Mouse (Mus musculus) gastrocnemius, postnatal 25 days (tissue): ENCODE measurements around the gene Fam76b. TPM values are rescaled to one million over a fixed set of nuclear protein-coding genes. Genes with fewer than 3 reads are reported as not detected.
A peak's percentile ranks its signal among the peaks of the same experiment; 100 is the strongest.
"Not testable (repeated sequence)": the region's sequence is repeated elsewhere in the genome, so short reads cannot be mapped to it uniquely, and the experiment has no call there.

Source experiments
- DNase-seq: peaks from one replicate; pipeline ENCODE4 v3.0.0; 2022
- long read RNA-seq, 2 experiments: library from polyadenylated mRNA; stranded (forward); transcript quantifications; one replicate each; pipeline ENCODE4 v2.0.0; 2021
- total RNA-seq, 2 experiments: library from RNA; stranded (reverse); gene quantifications; 1 replicate in 1 of 2; 2 replicates in 1 of 2; pipeline ENCODE4 v1.2.3; 2021

Fam76b gene
- 1 to 10 TPM; 6.2 to 6.5 TPM for total RNA-seq
- long read RNA-seq, experiment 1: 0 reads
- long read RNA-seq, experiment 2, partial matches to known transcripts: 0 of 3 reads
- long read RNA-seq, experiment 2, other reads (novel, unspliced or antisense): 0 of 3 reads

GRCm38 (mm10) chr9:13827406-13828086, at the start of gene Fam76b:
TSS of gene Fam76b (plus strand) at chr9:13827716.
- DNase-seq: peak; percentile 100

- DNase-seq: no peak
Measured at GRCm38 (mm10) chr9:13781985-13782384, 45.5 kb upstream of the Fam76b start.

DNA sequence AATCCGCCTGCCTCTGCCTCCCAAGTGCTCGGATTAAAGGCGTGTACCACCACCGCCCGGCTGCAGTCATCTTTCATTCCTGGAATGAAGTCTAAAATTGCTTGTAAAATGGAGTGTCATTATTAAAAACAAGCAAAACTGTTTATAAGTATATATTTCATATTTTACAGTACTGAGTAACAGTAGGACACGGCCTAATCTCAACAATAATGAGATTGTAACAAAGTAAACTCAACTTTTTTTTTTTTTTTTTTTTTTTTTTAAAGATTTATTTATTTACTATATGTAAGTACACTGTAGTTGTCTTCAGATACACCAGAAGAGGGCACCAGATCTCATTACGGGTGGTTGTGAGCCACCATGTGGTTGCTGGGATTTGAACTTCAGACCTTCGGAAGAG, 36.7 kb upstream of the Fam76b start:
- not testable (repeated sequence) for DNase-seq

DNA sequence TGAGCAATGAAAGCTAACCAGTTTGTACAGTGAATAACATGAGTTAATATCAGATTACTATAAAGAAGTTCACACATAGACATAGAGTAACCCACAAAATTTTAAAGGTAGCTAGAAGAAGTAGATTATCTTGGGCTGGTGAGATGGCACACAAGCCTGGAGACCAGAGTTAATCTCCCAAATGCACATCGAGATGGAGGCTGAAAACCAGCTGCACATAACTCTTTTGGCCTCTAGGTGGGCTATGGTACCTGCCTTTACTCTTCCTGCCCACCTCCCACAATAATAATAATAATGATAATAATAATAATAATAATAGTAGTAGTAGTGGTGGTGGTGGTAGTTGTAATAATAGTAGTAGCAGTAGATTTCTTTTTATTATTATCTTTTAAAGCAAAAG, 33.2 kb upstream of the Fam76b start:
- DNase-seq: no peak

DNA sequence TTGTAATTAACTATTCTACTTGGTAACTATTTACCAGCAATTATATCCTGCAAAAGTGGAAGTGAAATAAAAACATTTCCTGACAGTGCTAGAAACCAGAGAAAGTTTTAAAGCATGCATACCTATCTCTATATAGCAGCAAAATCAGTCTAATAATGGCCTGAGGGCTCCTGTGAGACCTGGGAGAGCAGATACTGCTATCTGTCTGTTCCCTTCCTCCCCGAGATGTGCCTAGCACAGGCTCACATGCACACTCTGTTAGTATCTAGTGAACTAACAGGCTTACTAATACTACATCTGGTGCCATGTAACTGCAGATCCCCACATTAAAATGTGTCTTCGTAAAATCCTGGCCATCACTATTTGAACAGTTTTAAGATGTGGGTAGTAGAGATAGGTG, 32.8 kb upstream of the Fam76b start:
- DNase-seq: no peak

GRCm38 (mm10) chr9:13804480-13804879, 23.0 kb upstream of the Fam76b start:
- no peak for DNase-seq

GRCm38 (mm10) chr9:13806854-13807253, 20.7 kb upstream of the Fam76b start:
- no peak for DNase-seq

DNA sequence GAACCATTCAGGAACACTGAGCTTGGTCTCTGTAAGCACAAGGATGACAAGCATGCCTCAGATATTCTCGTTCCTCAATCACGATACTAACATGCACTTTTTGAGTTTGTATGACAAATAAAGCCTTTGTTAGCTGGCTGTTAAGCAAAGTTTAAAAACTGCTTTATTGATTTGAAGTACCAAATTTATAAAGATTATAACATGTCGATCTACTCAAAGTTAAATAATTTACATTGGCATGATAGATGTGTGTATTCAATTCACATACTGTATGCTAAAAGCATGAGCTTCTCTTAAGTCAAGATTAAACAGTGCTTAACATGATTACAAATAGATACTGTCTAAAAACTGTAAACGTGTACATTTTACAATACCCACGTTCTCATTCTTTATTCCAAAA, 19.9 kb upstream of the Fam76b start:
- no peak for DNase-seq

GRCm38 (mm10) chr9:13809937-13810336, 17.6 kb upstream of the Fam76b start:
- DNase-seq: no peak

DNA sequence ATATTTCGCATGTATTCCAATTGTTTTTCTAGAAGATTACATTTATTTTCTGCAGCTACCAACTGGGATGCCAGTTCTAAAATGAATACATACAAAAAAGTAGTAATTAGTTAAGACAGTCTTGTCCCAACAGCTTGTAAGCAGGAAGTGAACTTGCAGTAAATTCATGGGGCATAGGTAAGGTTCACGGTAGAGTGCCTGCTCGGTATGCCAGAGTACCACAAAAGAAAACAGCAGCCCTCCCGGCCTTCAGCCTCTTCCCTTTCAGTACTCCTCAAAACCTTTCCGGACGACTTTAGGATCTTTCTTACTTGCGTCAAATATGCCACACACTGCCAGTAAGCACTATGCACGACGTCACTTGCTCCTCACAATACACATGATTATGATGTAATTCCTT, 9.1 kb upstream of the Fam76b start:
- DNase-seq: no peak

- no peak for DNase-seq
Measured at GRCm38 (mm10) chr9:13820774-13821173, 6.7 kb upstream of the Fam76b start.

- no peak for DNase-seq
Measured at GRCm38 (mm10) chr9:13825896-13826295, 1.6 kb upstream of the Fam76b start.

DNA sequence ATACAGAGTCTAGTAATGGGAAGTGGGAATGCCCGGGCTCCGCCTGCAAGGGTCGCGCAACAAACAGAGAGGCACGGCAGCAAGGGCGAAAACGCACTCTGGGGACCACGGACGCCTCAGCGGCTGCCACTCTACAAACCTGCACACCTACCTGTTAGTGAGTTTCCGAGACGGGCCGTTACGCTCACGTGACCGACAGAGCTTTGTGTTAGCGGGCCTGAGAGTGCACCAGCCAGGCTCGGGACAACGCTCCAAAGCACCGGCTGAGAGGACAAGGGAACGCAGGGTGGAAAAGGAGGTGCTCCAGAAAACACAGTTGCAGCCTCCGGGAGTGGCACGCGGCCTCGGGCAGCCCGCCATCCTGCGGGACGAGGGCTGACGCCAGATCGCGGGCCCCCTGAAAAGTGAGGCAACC, 1.1 kb upstream of the Fam76b start:
- no peak for DNase-seq

DNA sequence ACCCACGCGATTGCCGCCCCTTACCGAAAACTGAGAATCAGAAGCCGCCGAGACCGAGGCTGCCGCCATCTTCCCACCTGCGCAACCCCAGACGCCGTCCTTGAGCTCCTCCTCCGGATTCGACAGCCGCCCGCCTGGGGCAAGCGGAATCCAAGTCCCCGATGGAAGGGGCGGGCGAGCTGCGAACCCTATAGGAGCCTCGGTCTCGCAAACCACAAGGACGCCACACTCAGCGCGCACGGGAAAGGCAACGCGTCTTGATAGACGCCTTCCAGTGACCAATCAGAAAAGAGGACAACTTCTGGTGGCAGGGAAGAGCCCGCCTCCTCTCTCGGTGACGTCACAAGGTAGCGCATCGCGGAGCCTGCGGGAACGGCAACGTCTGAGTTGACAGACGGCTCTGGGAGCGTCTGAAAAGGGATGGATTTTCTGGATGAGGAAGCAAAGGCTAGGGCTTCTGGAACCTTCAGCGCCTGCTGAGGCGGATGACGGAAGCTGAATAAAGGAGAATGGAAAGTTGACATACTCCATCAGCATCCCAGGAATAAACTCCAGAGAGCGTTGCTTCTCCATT, 597 bp upstream of the Fam76b start, which contains the start of gene Cep57:
Cep57 (minus strand) TSS at position 276 of the 574 bp plus-strand sequence.
- peak; percentile 91 for DNase-seq

GRCm38 (mm10) chr9:13828087-13828441, 548 bp downstream of the Fam76b start:
- DNase-seq: no peak

DNA sequence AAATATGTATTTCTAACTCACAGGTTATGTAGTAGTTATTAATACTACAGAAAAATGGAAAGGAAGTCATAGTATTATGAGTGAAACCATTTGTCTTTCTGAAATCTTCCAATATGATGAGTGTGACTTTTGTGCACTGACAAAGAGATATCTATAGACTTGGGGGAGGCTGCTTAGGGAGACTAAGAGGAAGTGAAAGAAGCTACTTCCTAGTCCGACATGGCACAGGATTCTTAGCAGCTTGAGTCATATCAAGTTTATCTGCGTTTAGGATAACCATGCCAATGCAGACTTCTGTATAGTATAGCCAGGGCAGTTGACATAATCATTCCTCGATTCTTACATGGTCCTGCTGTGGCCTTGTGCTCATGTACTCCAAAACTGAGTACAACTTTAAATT, 7.7 kb downstream of the Fam76b start:
- no peak for DNase-seq

DNA sequence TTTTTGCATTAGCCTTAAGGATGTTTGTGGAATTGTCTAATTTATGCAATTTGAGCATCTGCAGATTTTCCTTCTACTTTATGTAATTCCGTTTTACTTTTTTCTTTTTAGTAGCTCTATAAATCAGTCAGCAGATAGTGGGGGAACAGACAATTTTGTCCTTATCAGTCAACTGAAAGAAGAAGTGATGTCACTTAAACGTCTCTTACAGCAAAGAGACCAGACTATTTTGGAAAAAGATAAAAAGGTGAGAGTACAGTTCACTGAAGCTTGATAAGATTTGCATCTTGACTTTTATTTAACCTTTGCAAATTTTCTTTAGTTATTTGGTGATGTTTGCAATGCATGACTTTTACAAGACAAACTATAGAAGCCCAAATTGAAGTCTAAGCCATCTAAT, 9.2 kb downstream of the Fam76b start:
- DNase-seq: no peak

DNA sequence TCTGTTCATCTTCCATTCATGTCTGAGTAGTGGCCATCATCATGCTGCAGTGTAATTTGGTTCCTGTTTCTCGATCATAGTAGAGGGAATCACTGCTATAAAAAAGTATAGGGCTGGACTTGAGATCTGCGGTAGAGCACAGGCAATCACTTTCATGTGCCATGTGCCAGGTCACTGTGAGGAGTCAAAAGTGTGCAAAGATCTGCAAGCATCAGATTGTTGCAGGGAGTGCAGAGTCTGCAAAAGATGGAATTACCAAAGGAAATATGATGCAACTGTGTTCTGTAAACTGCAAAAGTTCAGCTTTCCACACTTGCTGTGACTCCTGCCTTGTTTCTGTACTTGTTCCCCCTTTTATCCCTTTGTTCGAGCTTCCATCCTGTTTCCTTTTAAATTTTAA, 20.1 kb downstream of the Fam76b start:
- no peak for DNase-seq

- DNase-seq: no peak
Measured at GRCm38 (mm10) chr9:13848481-13849480, 21.3 kb downstream of the Fam76b start.

DNA sequence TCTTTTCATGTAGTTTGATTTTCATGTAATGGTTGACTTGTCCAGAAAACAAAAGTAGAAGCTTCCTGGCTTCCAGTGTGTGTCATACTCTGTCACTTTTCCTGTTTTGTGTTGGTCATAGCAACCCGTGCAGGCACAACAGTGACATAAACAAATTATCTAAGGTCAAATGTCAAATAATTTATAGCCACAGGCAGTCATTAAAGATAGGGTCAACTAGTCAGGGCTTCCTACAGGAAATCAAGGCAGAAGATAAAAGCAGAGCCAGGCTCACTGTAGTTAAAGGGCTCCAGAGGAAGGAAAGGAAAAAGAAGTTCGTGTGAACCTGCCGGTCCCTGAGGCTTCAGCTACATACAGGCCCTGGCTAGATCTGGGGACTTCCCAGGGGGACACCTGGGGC, 26.4 kb downstream of the Fam76b start:
- DNase-seq: no peak

DNA sequence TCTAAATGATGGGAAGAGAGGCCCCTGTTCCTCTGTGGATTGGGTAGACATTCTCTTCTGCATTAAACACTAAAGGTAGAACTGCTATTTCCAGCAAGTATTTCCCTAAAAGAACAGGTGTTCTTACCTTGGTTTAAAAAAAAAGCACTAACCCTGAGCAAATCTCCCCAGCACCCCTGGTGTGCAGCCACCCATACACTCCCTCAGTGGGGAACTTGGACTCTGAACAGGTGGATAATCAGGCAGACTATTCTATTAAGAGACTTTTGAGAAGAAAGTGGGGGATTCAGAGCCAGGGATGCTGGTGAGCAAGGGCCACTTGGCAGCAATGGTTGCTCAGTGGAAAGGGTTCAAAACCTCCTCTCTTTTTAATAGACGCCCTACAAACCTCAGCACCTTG, 28.7 kb downstream of the Fam76b start:
- DNase-seq: no peak

GRCm38 (mm10) chr9:13856777-13857176, 29.3 kb downstream of the Fam76b start:
- DNase-seq: no peak

GRCm38 (mm10) chr9:13867646-13868045, 40.1 kb downstream of the Fam76b start:
- DNase-seq: no peak
